Mouse (Mus musculus) erythroblast, embryonic 14.5 days (primary cell): ENCODE measurements around the gene Nedd1.

Experiments used
- GATA1 ChIP-seq: IDR thresholded peaks from 2 replicates; pipeline ENCODE4 v1.6.1; 2012; ENCODE audit warnings: low read length, inconsistent platforms, mixed read lengths
- TAL1 ChIP-seq: IDR thresholded peaks from 3 replicates; pipeline ENCODE4 v1.6.1; 2012; ENCODE audit warnings: low read length, inconsistent platforms, mixed read lengths

GRCm38 (mm10) chr10:92730339-92730738, 8.1 kb upstream of the Nedd1 start:
- TF ChIP-seq TAL1 = no peak
- TF ChIP-seq GATA1 = no peak
